Mouse (Mus musculus) kidney, adult 2 months (tissue): ENCODE data around the gene Ercc1. TPM values are rescaled to one million over a fixed set of nuclear protein-coding genes. Genes with fewer than 3 reads are reported as not detected.

ENCODE experiments used
- DNase-seq: peaks from one replicate; pipeline ENCODE4 v3.0.0; 2021
- H3K27ac ChIP-seq: fragments of 200-500 bp; 2 replicates; pipeline ENCODE4 v1.5.1; 2012; ENCODE audit warnings: low read depth, low read length, control low read depth, inconsistent platforms; ENCODE audit not compliant: insufficient read depth
- H3K27me3 ChIP-seq: fragments of 200-500 bp; replicated peaks from 2 replicates; pipeline ENCODE4 v1.6.1; 2012; ENCODE audit warnings: mild to moderate bottlenecking, moderate library complexity, low read length, inconsistent platforms; ENCODE audit not compliant: control insufficient read depth, insufficient read depth
- H3K36me3 ChIP-seq: fragments of 200-500 bp; 2 replicates; pipeline ENCODE4 v1.6.1; 2012; ENCODE audit warnings: mild to moderate bottlenecking, moderate library complexity, low read length, inconsistent platforms; ENCODE audit not compliant: control insufficient read depth, insufficient read depth
- H3K4me1 ChIP-seq: fragments of 200-500 bp; 2 replicates; pipeline ENCODE4 v1.6.1; 2011; ENCODE audit warnings: low read length; ENCODE audit not compliant: control insufficient read depth, insufficient read depth
- H3K4me3 ChIP-seq: fragments of 200-500 bp; 2 replicates; pipeline ENCODE4 v1.5.1; 2011; ENCODE audit warnings: mild to moderate bottlenecking, low read depth, low read length, control low read depth; ENCODE audit not compliant: insufficient read depth
- CTCF ChIP-seq: fragments of 200-500 bp; conservative IDR thresholded peaks from 2 replicates; pipeline ENCODE4 v1.5.1; 2011; ENCODE audit warnings: low read depth, mild to moderate bottlenecking, control low read depth, low read length, moderate library complexity, mixed read lengths; ENCODE audit not compliant: insufficient read depth, insufficient read length
- POLR2A ChIP-seq: fragments of 200-500 bp; IDR thresholded peaks from one replicate; pipeline ENCODE4 v1.6.1; 2011; ENCODE audit warnings: low read depth, low read length, control low read depth
- WGBS: fragments of 180-500 bp; shearing (Covaris S2); methylation state at CpG from one replicate; pipeline ENCODE4 v1.1.7; 2018; 5-methylcytosine and 5-hydroxymethylcytosine counted together
- polyA plus RNA-seq: library from polyadenylated mRNA; depleted of rRNA; stranded (reverse); fragments of >200 nt; gene quantifications from 2 replicates; pipeline ENCODE4 v1.2.3, GENCODE M21; 2012

Gene Ercc1
- polyA plus RNA-seq, 1 experiment, result 27.6 TPM

GRCm38 (mm10) chr7:19383708-19384107, 39.1 kb downstream of the Ercc1 start:
- Histone ChIP-seq H3K27ac (no peak overlapping the region), H3K4me1 (no peaks in the 10 kb centered on the region), H3K36me3 (no peaks in the 10 kb centered on the region), H3K27me3 (no peaks in the 10 kb centered on the region), H3K4me3 (no peak overlapping the region)
- TF ChIP-seq CTCF, result no peak
- DNase-seq, result no peak
- WGBS, result 87% methylated on average over 9 of the region's 9 CpGs

DNA sequence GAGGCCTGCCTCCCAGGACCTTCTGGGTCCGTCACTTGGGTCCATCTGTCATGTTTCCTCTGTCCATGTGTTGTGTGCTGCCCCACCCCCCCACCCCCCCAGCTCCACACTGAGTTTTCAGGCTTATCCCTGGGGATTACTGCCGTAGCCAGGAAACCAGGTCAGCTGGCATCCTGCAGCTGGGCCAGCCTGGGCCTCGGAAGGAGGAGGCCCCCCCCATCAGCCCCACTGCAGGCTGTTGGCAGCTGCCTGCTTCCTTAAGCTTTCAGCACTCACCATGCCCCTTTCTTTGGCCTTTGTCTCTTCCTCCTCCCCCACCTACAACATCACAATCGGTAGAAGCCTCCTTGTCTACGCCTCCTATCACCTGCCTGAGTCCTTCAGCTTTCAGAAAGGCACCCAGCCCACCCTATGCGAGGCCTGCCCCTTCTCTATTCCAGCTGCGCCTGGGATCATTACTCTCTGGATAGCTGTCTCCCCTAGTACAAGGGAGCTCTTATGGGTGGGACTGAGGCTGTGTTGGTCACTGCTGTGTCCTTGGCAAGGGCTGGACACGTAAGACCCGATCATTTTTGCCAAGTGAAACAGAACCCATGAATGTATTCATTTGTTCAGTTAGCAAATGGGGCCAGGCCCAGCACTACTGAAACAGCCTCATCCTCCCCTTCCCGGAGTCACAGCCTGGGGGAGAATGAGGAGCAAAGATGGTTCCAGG, 44.3 kb downstream of the Ercc1 start:
- 78% methylated on average over 10 of the region's 10 CpGs for whole genome bisulfite sequencing
- H3K4me1 ChIP-seq, result no peaks in the 10 kb centered on the region
- no peak overlapping the region for H3K4me3 ChIP-seq
- no peak for TF ChIP-seq CTCF
- no peak for TF ChIP-seq POLR2A
- no peaks in the 10 kb centered on the region for H3K36me3 ChIP-seq
- H3K27me3 ChIP-seq, result no peaks in the 10 kb centered on the region
- no peak overlapping the region for H3K27ac ChIP-seq
- DNase-seq, result peak; percentile 11

- Histone ChIP-seq H3K4me1 (no peaks in the 10 kb centered on the region), H3K27me3 (no peaks in the 10 kb centered on the region), H3K4me3 (no peak overlapping the region), H3K36me3 (no peaks in the 10 kb centered on the region), H3K27ac (no peak overlapping the region)
- no peak for DNase-seq
- TF ChIP-seq CTCF, result no peak
- TF ChIP-seq POLR2A, result no peak
- 90% methylated on average over 8 of the region's 8 CpGs for WGBS
These were observed 49.9 kb downstream of the Ercc1 start for GRCm38 (mm10) chr7:19394484-19394883.

GRCm38 (mm10) chr7:19399496-19400280, 55.1 kb downstream of the Ercc1 start:
- DNase-seq, result peak; percentile 59
- no peak for TF ChIP-seq CTCF
- no peak for TF ChIP-seq POLR2A
- 3% methylated on average over 26 of the region's 27 CpGs for WGBS
- Histone ChIP-seq H3K4me1 (no peaks in the 10 kb centered on the region), H3K27ac (no peak overlapping the region), H3K4me3 (peak overlapping the region; percentile 9; the same call in 1 of the 2 replicates), H3K36me3 (no peaks in the 10 kb centered on the region), H3K27me3 (no peaks in the 10 kb centered on the region)

GRCm38 (mm10) chr7:19400946-19401345, 56.4 kb downstream of the Ercc1 start:
- 89% methylated on average over 4 of the region's 4 CpGs for WGBS
- Histone ChIP-seq H3K4me1 (no peaks in the 10 kb centered on the region), H3K4me3 (no peak overlapping the region), H3K27me3 (no peaks in the 10 kb centered on the region), H3K27ac (no peak overlapping the region), H3K36me3 (no peaks in the 10 kb centered on the region)
- DNase-seq, result no peak
- no peak for TF ChIP-seq CTCF
- TF ChIP-seq POLR2A, result no peak

- 82% methylated on average over 9 of the region's 9 CpGs for WGBS
- H3K27me3 ChIP-seq, result no peaks in the 10 kb centered on the region
These were observed 58.0 kb downstream of the Ercc1 start for GRCm38 (mm10) chr7:19402535-19403112.

GRCm38 (mm10) chr7:19403731-19404296, 59.2 kb downstream of the Ercc1 start, which contains the start of gene Klc3:
Gene Klc3 (minus strand): TSS chr7:19404104.
- H3K4me1 ChIP-seq, result no peaks in the 10 kb centered on the region
- H3K27ac ChIP-seq, result no peak within 1 kb of the TSS
- DNase-seq, result peak; percentile 89
- under 1% methylated on average over 62 of the region's 62 CpGs for WGBS
- H3K27me3 ChIP-seq, result no peaks in the 10 kb centered on the region
- H3K36me3 ChIP-seq, result no peaks in the 10 kb centered on the region
- peak within 1 kb of the TSS; percentile 50 for H3K4me3 ChIP-seq
- no peak for TF ChIP-seq POLR2A
- TF ChIP-seq CTCF, result no peak

More at GRCm38 (mm10) chr7:19402535-19403112, 58.0 kb downstream of the Ercc1 start:
- no peaks in the 10 kb centered on the region for H3K36me3 ChIP-seq
- no peak for TF ChIP-seq POLR2A
- no peak overlapping the region for H3K27ac ChIP-seq
- H3K4me1 ChIP-seq, result no peaks in the 10 kb centered on the region
- no peak overlapping the region for H3K4me3 ChIP-seq
- no peak for DNase-seq
